Mouse (Mus musculus) spleen, adult 10 weeks (tissue): ENCODE results near the gene Tfeb. TPM values are rescaled to one million over a fixed set of nuclear protein-coding genes. Genes with fewer than 3 reads are reported as not detected.

Experiments
- polyA plus RNA-seq: library from polyadenylated mRNA; stranded (reverse); fragments of 350-450 nt; fragmentation: Illumina TruSeq; extraction: RNeasy Lipid Tissue Mini Kit (QIAGEN cat#74804); gene quantifications from one replicate; pipeline ENCODE4 v1.2.3, GENCODE M21; 2015; ENCODE audit warnings: low replicate concordance; ENCODE audit not compliant: insufficient read depth

Gene Tfeb
- polyA plus RNA-seq, result 15.4 TPM

GRCm38 (mm10) chr17:47736856-47737255 is at the start of gene Tfeb:
Gene Tfeb, plus strand, starts transcription at chr17:47737030.

GRCm38 (mm10) chr17:47688344-47688607 is 48.6 kb upstream of the Tfeb start, which contains the start of gene Tomm6:
Gene Tomm6, minus strand, starts transcription at chr17:47688386.

GRCm38 (mm10) chr17:47688608-47689575 is 47.9 kb upstream of the Tfeb start, which contains the start of gene Frs3:
Gene Frs3, plus strand, starts transcription at chr17:47689030.

GRCm38 (mm10) chr17:47694442-47694502 is 42.6 kb upstream of the Tfeb start, which contains the start of gene Gm21981:
Gene Gm21981, minus strand, starts transcription at chr17:47694455.

GRCm38 (mm10) chr17:47694503-47695336 is 42.1 kb upstream of the Tfeb start, which contains the start of gene Prickle4:
Gene Prickle4, minus strand, starts transcription at chr17:47694736.

GRCm38 (mm10) chr17:47726566-47726965 is 10.3 kb upstream of the Tfeb start, which contains the start of gene Pgc:
Gene Pgc, plus strand, starts transcription at chr17:47726842.

GRCm38 (mm10) chr17:47834482-47834767 is 97.6 kb downstream of the Tfeb start, which contains the start of gene Mdfi:
Gene Mdfi, minus strand, starts transcription at chr17:47834691.

Other genes starting within 250 kb of the Tfeb start
- gene Taf8, start 234.7 kb upstream of the Tfeb start, polyA plus RNA-seq, result 36.4 TPM
- gene Ccnd3, start 232.0 kb upstream of the Tfeb start, polyA plus RNA-seq, result 122 TPM
- 7.4 TPM for gene Bysl, start 125.5 kb upstream of the Tfeb start, polyA plus RNA-seq
- gene Med20, start 125.4 kb upstream of the Tfeb start, polyA plus RNA-seq, result 45.4 TPM
- 0.79 TPM for gene Gm20517, start 125.4 kb upstream of the Tfeb start, polyA plus RNA-seq
- gene Usp49, start 106.3 kb upstream of the Tfeb start, polyA plus RNA-seq, result 6.0 TPM
- 90.5 TPM for gene Tomm6, start 48.6 kb upstream of the Tfeb start, polyA plus RNA-seq
- gene Frs3, start 48.0 kb upstream of the Tfeb start, polyA plus RNA-seq, result 1.0 TPM
- 0.12 TPM for gene Gm21981, start 42.6 kb upstream of the Tfeb start, polyA plus RNA-seq
- not detected for gene Prickle4, start 42.3 kb upstream of the Tfeb start, polyA plus RNA-seq
- gene Pgc, start 10.2 kb upstream of the Tfeb start, polyA plus RNA-seq, result not detected
- not detected for gene Mdfi, start 97.7 kb downstream of the Tfeb start, polyA plus RNA-seq
- 8.1 TPM for gene Foxp4, start 187.6 kb downstream of the Tfeb start, polyA plus RNA-seq